Mouse (Mus musculus): ENCODE results near the gene Snrpg. TPM values are rescaled to one million over a fixed set of nuclear protein-coding genes. Genes with fewer than 3 reads are reported as not detected.

The Snrpg gene
- polyA plus RNA-seq, 1 experiment from 2014 or later = 251 TPM

DNA sequence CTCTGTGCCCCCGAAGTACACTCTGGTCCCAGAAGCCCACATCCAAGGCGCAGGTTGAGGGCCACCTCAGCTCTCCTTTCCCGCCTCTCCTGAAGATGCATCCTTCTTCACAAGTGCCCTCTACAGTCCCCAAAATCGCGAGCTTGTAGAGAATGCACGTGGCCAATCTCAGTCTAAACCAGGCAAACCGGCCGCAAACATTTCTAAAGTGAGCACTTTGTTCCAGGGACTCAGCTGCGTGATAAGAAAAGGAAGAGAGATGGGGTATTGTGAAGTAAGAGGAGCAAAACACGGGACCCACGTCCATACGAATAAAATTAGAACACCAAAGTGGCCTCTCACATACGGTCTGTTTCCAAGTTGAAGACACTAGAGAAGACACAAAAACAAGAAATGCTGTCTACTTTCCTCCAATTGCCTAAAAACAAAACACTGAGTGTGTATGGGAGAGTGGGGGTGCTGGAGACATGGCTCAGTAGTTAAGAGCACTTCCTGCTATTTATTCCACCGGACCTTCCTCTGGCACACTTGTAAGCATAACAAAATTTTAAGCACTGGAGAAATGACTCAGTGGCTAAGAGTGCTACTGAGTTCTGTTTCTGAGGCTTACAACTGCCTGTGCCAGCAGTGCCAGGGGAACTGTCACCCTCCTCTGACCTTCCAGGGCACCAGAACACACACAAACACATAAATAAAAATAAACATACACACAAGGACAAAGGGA is 26.3 kb downstream of the Snrpg start:
- peak; percentile 24 for ATAC-seq
- WGBS = 2% methylated on average over 14 of the region's 14 CpGs
- H3K36me3 ChIP-seq (ENCODE audit: insufficient read depth, low read length) = no peaks in the 10 kb centered on the region

DNA sequence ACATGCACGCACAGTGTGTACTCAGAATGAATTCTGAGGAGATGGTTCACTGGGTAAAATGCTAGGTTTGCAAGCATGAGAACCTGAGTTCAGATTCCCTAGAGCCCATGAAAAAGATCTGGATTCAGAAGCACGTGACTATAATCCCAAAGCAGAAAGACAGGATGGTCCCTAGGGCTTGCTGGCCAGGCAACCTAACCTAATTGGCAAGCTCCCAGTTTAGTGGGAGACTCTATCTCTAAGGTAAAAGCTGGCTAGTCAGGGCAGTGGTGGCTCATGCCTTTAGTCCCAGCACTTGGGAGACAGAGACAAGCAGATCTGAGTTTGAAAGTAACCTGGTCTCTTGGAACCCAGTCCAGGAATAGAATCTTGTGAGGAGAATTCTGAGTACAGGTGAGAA is 27.9 kb downstream of the Snrpg start:
- DNase-seq (ENCODE audit: low spot score) = no peak
- no peak overlapping the region for H3K27ac ChIP-seq (ENCODE audit: low read length)

More for the DNA sequence above, 26.3 kb downstream of the Snrpg start:
- H3K4me2 ChIP-seq (replicated peaks; ENCODE audit: low read depth, low read length) = peak overlapping the region; percentile 72
- peak; percentile 41 for DNase-seq (ENCODE audit: low spot score)
- peak overlapping the region; percentile 44 for H3K27ac ChIP-seq (ENCODE audit: low read length)
- H3K4me1 ChIP-seq (ENCODE audit: insufficient read depth, low read depth, low read length) = peaks cover 14% of the 10 kb centered on the region; the same call in 1 of the 2 replicates
- peak overlapping the region; percentile 61 for H3K4me3 ChIP-seq (ENCODE audit: low read depth, low read length)
- TF ChIP-seq EP300 (IDR thresholded peaks at IDR 0.05) (no peak), CTCF (IDR thresholded peaks at IDR 0.05) (no peak; the same call in 1 of the 2 replicates)
- H3K9ac ChIP-seq (replicated peaks; ENCODE audit: low read depth) = 0 out of 2 replicates have a peak overlapping the region, but pooled peaks have one; percentile 39
- H3K27me3 ChIP-seq (replicated peaks; ENCODE audit: insufficient read depth, low read length) = no peaks in the 10 kb centered on the region
- no peaks in the 10 kb centered on the region for H3K9me3 ChIP-seq (ENCODE audit: low read length)

GRCm38 (mm10) chr6:86399995-86400394 is 28.9 kb downstream of the Snrpg start:
- Histone ChIP-seq H3K27ac (ENCODE audit: low read length) (no peak overlapping the region), H3K9me3 (ENCODE audit: low read length) (no peaks in the 10 kb centered on the region), H3K4me2 (replicated peaks; ENCODE audit: low read depth, low read length) (no peak overlapping the region), H3K9ac (replicated peaks; ENCODE audit: low read depth) (no peak overlapping the region), H3K36me3 (ENCODE audit: insufficient read depth, low read length) (no peaks in the 10 kb centered on the region), H3K4me3 (ENCODE audit: low read depth, low read length) (no peak overlapping the region), H3K27me3 (replicated peaks; ENCODE audit: insufficient read depth, low read length) (no peaks in the 10 kb centered on the region), H3K4me1 (ENCODE audit: insufficient read depth, low read depth, low read length) (peaks cover 14% of the 10 kb centered on the region; the same call in 1 of the 2 replicates)
- TF ChIP-seq CTCF (IDR thresholded peaks at IDR 0.05) (no peak), EP300 (IDR thresholded peaks at IDR 0.05) (no peak)
- no peak for DNase-seq (ENCODE audit: low spot score)
- ATAC-seq = no peak
- WGBS = 54% methylated on average over 2 of the region's 2 CpGs

More for the DNA sequence above, 27.9 kb downstream of the Snrpg start:
- H3K4me3 ChIP-seq (ENCODE audit: low read depth, low read length) = no peak overlapping the region
- H3K36me3 ChIP-seq (ENCODE audit: insufficient read depth, low read length) = no peaks in the 10 kb centered on the region
- no peak for ATAC-seq
- no peaks in the 10 kb centered on the region for H3K27me3 ChIP-seq (replicated peaks; ENCODE audit: insufficient read depth, low read length)
- WGBS = 84% methylated on average over 2 of the region's 2 CpGs
- H3K4me2 ChIP-seq (replicated peaks; ENCODE audit: low read depth, low read length) = no peak overlapping the region
- TF ChIP-seq CTCF (IDR thresholded peaks at IDR 0.05) (no peak), EP300 (IDR thresholded peaks at IDR 0.05) (no peak)
- H3K4me1 ChIP-seq (ENCODE audit: insufficient read depth, low read depth, low read length) = peaks cover 14% of the 10 kb centered on the region; the same call in 1 of the 2 replicates
- H3K9ac ChIP-seq (replicated peaks; ENCODE audit: low read depth) = no peak overlapping the region
- no peaks in the 10 kb centered on the region for H3K9me3 ChIP-seq (ENCODE audit: low read length)

- Histone ChIP-seq H3K9me3 (ENCODE audit: low read length) (no peaks in the 10 kb centered on the region), H3K4me1 (ENCODE audit: insufficient read depth, low read depth, low read length) (peaks cover 11% of the 10 kb centered on the region; the same call in 1 of the 2 replicates), H3K27me3 (replicated peaks; ENCODE audit: insufficient read depth, low read length) (no peaks in the 10 kb centered on the region), H3K4me3 (ENCODE audit: low read depth, low read length) (no peak overlapping the region), H3K27ac (ENCODE audit: low read length) (no peak overlapping the region), H3K36me3 (ENCODE audit: insufficient read depth, low read length) (no peaks in the 10 kb centered on the region), H3K9ac (replicated peaks; ENCODE audit: low read depth) (no peak overlapping the region), H3K4me2 (replicated peaks; ENCODE audit: low read depth, low read length) (peak overlapping the region; percentile 40)
- TF ChIP-seq EP300 (IDR thresholded peaks at IDR 0.05) (no peak), CTCF (IDR thresholded peaks at IDR 0.05) (peak; percentile 80)
- DNase-seq (ENCODE audit: low spot score) = peak; percentile 91
- 3% methylated on average over 9 of the region's 9 CpGs for WGBS
- peak; percentile 30 for ATAC-seq
Observed at GRCm38 (mm10) chr6:86400972-86401371, 29.9 kb downstream of the Snrpg start.

DNA sequence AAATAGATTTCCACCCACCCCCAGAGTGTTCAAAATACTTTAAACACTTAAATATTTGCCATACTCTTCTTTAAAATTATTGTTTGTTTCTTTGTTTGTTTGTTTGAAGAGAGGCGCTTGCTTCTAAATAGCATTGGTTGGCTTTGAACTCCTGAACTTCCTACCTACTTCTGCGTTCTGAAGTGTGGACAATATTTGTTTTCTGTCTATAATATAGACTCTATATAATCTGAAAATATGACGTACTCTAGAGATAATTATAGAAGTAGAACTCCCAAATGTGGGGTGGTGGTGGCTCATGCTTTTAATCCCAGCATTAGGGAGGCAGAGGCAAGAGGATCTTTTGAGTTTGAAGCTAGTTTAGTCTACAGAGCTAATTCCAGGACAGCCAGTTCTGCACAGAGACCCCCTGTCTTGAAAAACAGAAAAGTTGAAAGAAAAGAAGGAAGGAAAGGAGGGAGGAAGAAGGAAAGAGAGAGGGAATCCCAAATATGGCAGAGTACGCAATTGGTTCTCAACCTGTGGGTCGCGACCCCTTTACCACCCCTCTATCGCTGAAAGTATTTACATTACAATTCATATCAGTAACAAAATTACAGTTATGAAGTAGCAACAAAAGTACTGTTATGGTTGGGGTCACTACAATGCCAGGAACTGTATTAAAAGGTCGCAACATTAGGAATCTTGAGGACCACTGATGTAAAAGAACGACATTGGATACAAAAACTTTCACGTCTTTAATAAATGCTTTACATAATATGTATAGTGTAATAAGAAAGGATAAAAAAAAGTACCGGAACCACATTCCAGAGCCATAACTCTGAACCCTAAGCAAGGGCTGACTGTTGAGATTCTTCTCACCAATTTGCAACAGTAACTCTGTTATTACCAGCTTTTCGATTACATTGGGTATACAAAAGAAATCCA is 31.8 kb downstream of the Snrpg start:
- H3K4me1 ChIP-seq (ENCODE audit: insufficient read depth, low read depth, low read length) = no peaks in the 10 kb centered on the region
- H3K36me3 ChIP-seq (ENCODE audit: insufficient read depth, low read length) = no peaks in the 10 kb centered on the region
- no peak for TF ChIP-seq EP300 (IDR thresholded peaks at IDR 0.05)
- TF ChIP-seq CTCF (IDR thresholded peaks at IDR 0.05) = no peak
- WGBS = 27% methylated on average over 12 of the region's 12 CpGs
- peak overlapping the region; percentile 85 for H3K4me3 ChIP-seq (ENCODE audit: low read depth, low read length)
- DNase-seq (ENCODE audit: low spot score) (no peak), ATAC-seq (no peak)
- no peak overlapping the region for H3K27ac ChIP-seq (ENCODE audit: low read length)
- no peak overlapping the region for H3K9ac ChIP-seq (replicated peaks; ENCODE audit: low read depth)
- H3K4me2 ChIP-seq (replicated peaks; ENCODE audit: low read depth, low read length) = peak overlapping the region; percentile 59
- no peaks in the 10 kb centered on the region for H3K9me3 ChIP-seq (ENCODE audit: low read length)
- H3K27me3 ChIP-seq (replicated peaks; ENCODE audit: insufficient read depth, low read length) = no peaks in the 10 kb centered on the region

DNA sequence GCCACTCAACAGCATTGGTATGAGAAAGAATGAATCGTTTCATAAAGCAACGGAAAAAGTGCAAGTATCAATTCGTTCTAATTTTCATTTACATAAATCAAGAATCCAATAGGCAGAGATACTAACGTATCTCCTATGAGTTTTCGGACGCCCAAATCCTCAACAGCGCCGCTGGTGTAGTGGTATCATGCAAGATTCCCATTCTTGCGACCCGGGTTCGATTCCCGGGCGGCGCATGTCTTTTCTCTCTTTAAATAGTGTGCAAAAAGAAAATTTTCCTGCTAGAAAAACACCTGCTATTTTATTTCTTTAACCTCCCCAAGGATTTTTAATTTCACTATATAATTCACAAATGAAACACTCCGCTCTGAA is 32.6 kb downstream of the Snrpg start:
- DNase-seq (ENCODE audit: low spot score) = no peak

More for the DNA sequence above, 32.6 kb downstream of the Snrpg start:
- TF ChIP-seq EP300 (IDR thresholded peaks at IDR 0.05) (no peak), CTCF (IDR thresholded peaks at IDR 0.05) (peak; percentile 18; the same call in 1 of the 2 replicates)
- Histone ChIP-seq H3K4me2 (replicated peaks; ENCODE audit: low read depth, low read length) (peak overlapping the region; percentile 59), H3K4me3 (ENCODE audit: low read depth, low read length) (peak overlapping the region; percentile 85), H3K4me1 (ENCODE audit: insufficient read depth, low read depth, low read length) (no peaks in the 10 kb centered on the region), H3K9ac (replicated peaks; ENCODE audit: low read depth) (peak overlapping the region; percentile 94; the same call in 1 of the 2 replicates), H3K27me3 (replicated peaks; ENCODE audit: insufficient read depth, low read length) (no peaks in the 10 kb centered on the region), H3K27ac (ENCODE audit: low read length) (peak overlapping the region; percentile 99; the same call in 1 of the 2 replicates), H3K9me3 (ENCODE audit: low read length) (no peaks in the 10 kb centered on the region), H3K36me3 (ENCODE audit: insufficient read depth, low read length) (no peaks in the 10 kb centered on the region)
- WGBS = 1% methylated on average over 15 of the region's 15 CpGs
- peak; percentile 66 for ATAC-seq
